Mouse (Mus musculus) stomach, postnatal 0 days (tissue): Measurements from ENCODE around the gene Zfp729a.

Experiments
- CTCF ChIP-seq: IDR thresholded peaks from 2 replicates; pipeline ENCODE4 v1.5.1; 2016; ENCODE audit warnings: antibody characterized with exemption, low read depth, mild to moderate bottlenecking, moderate library complexity
- EP300 ChIP-seq: optimal IDR thresholded peaks from 2 replicates; pipeline ENCODE3; 2016; ENCODE audit warnings: antibody characterized with exemption

GRCm38 (mm10) chr13:67674902-67675301 is 37.3 kb upstream of the Zfp729a start:
- no peak for TF ChIP-seq EP300
- TF ChIP-seq CTCF: no peak
